9 mouse cellular contexts compared by ENCODE assay signal in the genomic region with DNA sequence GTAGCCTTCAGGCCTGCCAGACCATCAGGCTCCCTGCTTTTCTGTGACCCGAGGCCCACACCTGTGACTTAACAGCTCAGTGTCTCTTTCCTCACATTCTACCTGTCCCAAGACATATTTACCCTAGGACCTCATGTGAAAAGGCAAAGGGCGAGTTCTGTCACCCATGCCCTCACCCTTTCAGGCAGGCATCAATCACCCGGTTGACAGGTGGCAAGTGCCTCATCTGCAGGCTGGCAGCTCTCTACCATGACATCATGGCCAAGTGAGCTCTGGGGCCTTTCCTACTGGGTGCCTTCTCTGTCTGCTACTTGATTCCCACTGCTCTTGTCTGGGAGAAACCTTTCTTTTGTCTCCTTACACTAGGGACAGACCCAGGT.
DNase-seq lines count a peak whose midpoint lies in the region; ATAC-seq lines count a peak whose summit lies in the region.
"Had no signal": no experiment of that assay in that cellular context is flagged by ENCODE, and none has a peak within 500 bp of the region (broad histone marks: within the 10 kb centered on the region; RNA-seq: fewer than 3 reads in every experiment).

No protein-coding gene starts in this region.

- no peak for ATAC-seq in hindbrain, embryonic 11.5 days (ENCODE audit: low FRiP score)
- ATAC-seq in megakaryocyte-erythroid progenitor cell, adult 5-6 weeks (replicated peaks; ENCODE audit: low FRiP score, low TSS enrichment, poor library complexity, severe bottlenecking): no peak

- 82% methylated on average over 3 of the region's 3 CpGs for WGBS in hindbrain, embryonic 10.5 days
- 88% methylated on average over 2 of the region's 3 CpGs for WGBS in hindbrain, embryonic 11.5 days
- WGBS in limb, embryonic 10.5 days: 60% methylated on average over 3 of the region's 3 CpGs

- H3K27ac ChIP-seq in hindbrain, embryonic 10.5 days: peak overlapping the region; percentile 84
- no peak overlapping the region for H3K27ac ChIP-seq in hindbrain, embryonic 11.5 days (ENCODE audit: low read depth, low read length)
- peak overlapping the region; percentile 82 for H3K27ac ChIP-seq in limb, embryonic 10.5 days

- no peak overlapping the region for H3K9ac ChIP-seq in hindbrain, embryonic 11.5 days (ENCODE audit: low read depth, low read length)
- H3K9ac ChIP-seq: liver, embryonic 14.5 days had no signal

- H3K9me3 ChIP-seq in hindbrain, embryonic 10.5 days: no peaks in the 10 kb centered on the region
- no peaks in the 10 kb centered on the region for H3K9me3 ChIP-seq in hindbrain, embryonic 11.5 days (ENCODE audit: control insufficient read depth, low read length)
- H3K9me3 ChIP-seq in limb, embryonic 10.5 days (replicated peaks): no peaks in the 10 kb centered on the region

- no peaks in the 10 kb centered on the region for H3K36me3 ChIP-seq in hindbrain, embryonic 10.5 days
- no peaks in the 10 kb centered on the region for H3K36me3 ChIP-seq in hindbrain, embryonic 11.5 days (ENCODE audit: control insufficient read depth, insufficient read depth, low read length)
- no peaks in the 10 kb centered on the region for H3K36me3 ChIP-seq in limb, embryonic 10.5 days

- no peak overlapping the region for H3K4me2 ChIP-seq in hindbrain, embryonic 11.5 days (replicated peaks; ENCODE audit: low read depth, low read length)

- peaks cover 3% of the 10 kb centered on the region; the same call in 1 of the 2 replicates for H3K27me3 ChIP-seq in hindbrain, embryonic 10.5 days (ENCODE audit: insufficient read depth, poor library complexity, severe bottlenecking)
- no peaks in the 10 kb centered on the region for H3K27me3 ChIP-seq in hindbrain, embryonic 11.5 days (ENCODE audit: control insufficient read depth, insufficient read depth, low read length)
- peaks cover 4% of the 10 kb centered on the region; the same call in 1 of the 2 replicates for H3K27me3 ChIP-seq in limb, embryonic 10.5 days (ENCODE audit: low read depth, poor library complexity, severe bottlenecking)

- H3K4me3 ChIP-seq in hindbrain, embryonic 10.5 days: no peak overlapping the region
- H3K4me3 ChIP-seq in hindbrain, embryonic 11.5 days (ENCODE audit: low read depth, low read length): no peak overlapping the region
- no peak overlapping the region for H3K4me3 ChIP-seq in limb, embryonic 10.5 days

- H3K4me1 ChIP-seq in hindbrain, embryonic 10.5 days (replicated peaks): peaks cover 15% of the 10 kb centered on the region
- no peaks in the 10 kb centered on the region for H3K4me1 ChIP-seq in hindbrain, embryonic 11.5 days (replicated peaks; ENCODE audit: control insufficient read depth, insufficient read depth, low read length)
- peaks cover 14% of the 10 kb centered on the region for H3K4me1 ChIP-seq in limb, embryonic 10.5 days

- no peak for DNase-seq in hindbrain, embryonic 10.5 days (ENCODE audit: low spot score)
- DNase-seq in hindbrain, embryonic 11.5 days (ENCODE audit: low spot score): no peak
- peak; percentile 37 for DNase-seq in thymus, postnatal 14 days
- no peak for DNase-seq in thymus, postnatal 10 days (ENCODE audit: low spot score in 2 of 2)
- DNase-seq in limb, embryonic 10.5 days (ENCODE audit: low spot score): no peak
- no peak for DNase-seq in adrenal gland, postnatal 25 days
- DNase-seq in frontal cortex, postnatal 14 days (ENCODE audit: low spot score in 2 of 2): no peak
